Mouse (Mus musculus) right cerebral cortex, postnatal 36 days (tissue): ENCODE data around the gene Trp53tg5.
A peak's percentile ranks its signal among the peaks of the same experiment; 100 is the strongest.

Experiments
- DNase-seq, 2 experiments: peaks; one replicate each; pipeline ENCODE4 v3.0.0; 2022; ENCODE audit warnings: low spot score in 2 of 2, mixed read lengths in 1 of 2

Gene Trp53tg5

DNA sequence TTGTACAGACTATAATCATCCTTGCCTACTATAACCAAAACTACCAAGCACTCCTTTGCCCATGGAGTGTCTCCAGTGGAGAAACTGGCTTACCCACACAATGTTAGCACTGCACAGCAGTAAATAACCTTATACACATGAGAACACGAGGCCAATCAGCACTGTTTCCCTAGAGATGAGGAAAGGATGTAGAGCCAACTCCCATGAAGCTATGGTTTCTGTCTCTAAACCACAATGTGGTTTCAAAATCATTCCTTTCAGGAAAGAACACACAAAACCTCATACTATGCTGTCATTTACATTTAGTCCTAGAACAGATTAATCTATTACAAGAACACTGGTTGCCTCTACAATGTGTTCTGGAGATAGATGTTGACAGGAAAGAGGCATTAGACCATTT is 22.8 kb upstream of the Trp53tg5 start:
- no peak for DNase-seq

DNA sequence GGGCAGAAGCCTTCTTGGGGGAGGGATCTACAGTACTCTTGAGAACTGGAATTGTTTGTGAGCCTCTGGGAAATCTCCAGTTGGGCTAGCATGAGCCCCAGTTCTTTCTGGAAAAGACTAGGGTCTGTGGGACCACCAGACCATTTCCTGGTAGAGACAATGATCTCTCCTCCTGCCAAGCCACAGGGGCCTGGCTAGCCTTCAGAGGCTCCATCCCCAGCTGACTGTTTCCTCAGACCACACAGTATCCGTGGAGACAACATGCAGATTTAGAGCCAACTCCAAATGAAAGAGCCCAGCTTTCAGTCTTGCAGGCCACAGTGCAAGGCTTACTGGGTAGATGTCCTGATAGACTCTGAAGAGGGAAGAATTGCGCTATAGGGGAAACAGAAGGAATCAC is 20.6 kb upstream of the Trp53tg5 start:
- DNase-seq: no peak

DNA sequence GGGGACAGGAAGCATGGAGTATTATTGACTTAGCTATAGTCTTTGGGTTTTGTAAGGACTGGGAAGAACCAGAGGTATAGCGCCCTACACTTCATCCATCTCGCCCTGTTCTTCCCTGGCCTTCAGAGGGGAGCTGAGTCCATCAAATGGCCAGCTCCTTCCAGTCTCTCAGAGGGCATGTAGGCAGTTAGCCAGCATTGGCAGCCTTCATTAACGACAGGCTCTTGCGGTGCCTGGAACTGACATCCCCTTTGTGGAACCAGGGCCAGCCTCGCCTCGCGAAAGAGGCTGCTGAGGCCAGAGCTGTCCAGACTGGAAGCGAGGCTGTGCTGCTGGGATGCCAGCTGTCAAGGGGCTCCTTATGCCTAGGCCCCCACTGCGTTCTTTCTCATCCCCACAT is 14.3 kb upstream of the Trp53tg5 start:
- no peak for DNase-seq

DNA sequence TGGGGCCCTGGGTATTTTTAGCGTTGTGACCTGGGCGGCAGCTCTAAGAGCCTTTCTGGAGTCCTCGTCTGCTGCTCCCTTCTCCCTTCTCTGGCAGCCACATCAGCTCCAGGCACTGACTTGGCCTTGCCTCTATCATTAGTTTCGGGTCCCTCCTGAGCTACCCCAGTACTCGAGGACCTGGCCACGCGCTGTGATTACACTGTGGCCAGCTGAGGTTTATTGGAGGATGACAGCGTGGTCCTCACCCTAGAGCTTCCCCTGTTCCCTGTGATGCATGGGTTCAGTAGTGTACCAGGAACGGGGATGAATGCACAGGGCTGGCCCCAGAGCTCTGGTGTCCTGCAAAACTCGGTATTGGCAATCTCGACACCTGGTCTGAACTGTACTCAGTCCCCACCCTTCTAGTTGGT is 13.6 kb upstream of the Trp53tg5 start:
- DNase-seq: no peak

DNA sequence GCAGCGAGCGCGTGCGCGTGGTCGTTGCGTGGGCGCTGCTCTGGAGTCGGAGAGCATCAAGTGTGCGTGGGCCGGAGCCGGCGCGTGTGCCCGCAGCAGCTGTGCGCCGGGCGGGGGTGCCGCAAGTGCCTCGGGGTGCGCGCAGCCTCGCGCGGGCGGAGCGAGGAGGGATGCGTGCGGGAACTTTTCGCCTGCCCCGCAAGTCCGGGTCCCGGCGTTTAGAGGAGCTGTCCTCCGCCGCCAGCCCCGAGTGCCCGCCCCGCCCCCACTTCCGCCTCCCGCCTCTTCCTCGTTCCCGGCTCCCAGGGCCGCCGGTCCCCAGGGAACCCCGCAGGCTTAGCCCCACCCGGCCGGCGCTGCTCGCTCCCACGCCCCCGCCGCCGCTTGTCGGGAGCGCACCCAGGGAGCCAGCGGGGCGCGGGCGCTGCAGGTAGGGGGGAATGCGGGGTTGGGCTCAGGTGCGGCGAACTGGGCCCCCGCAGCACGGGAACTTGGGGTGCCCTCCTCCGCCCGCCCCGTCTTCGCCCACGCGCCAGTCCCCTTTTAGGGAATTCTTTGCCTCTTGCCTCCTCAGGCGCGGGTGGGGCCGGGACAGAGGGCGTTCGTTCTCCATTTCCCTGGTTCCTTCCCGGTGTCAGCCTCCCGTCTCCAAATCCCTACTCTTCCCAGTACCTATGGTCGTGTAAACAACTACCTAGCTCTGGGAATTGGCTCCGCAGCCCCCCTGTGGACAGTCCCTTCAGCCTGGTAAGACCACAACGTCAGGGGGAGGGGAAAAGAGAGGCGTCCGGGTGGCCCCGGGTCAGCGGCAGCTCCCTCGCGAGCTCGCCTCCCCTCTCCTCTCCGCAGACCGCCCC is 13.0 kb upstream of the Trp53tg5 start:
- peak; percentile 80 to 86 for DNase-seq

DNA sequence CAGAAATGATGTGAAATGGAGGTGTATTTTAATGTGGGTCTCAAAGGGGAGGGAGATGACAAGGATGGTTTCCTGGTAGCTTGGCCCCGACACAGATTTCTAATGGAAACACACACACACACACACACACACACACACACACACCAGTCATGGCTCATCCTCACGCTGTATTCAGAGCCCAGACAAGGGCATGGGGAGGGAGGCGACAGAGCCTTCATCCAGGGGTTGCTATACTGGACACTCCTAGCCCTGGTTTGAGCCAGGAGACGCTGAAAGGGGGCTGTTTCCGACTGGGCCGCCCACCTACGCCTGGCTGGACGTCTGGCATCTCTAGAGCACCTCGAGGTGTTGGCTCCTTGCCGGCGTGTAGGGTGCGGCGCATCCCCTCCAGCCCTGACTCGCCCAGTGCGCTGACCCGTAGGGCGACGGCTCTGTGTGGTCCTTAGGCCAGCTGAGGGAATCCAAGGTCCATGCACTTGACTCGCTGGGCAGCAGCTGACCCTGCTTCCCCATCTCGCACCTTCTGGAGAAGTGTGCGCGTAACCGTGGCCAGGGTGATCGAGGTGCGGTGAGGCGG is 12.2 kb upstream of the Trp53tg5 start, which contains the start of gene Dbndd2:
Dbndd2 (plus strand) TSS at position 426 of the 577 bp plus-strand sequence.
- peak in 1 of 2 experiments; percentile 43 for DNase-seq

DNA sequence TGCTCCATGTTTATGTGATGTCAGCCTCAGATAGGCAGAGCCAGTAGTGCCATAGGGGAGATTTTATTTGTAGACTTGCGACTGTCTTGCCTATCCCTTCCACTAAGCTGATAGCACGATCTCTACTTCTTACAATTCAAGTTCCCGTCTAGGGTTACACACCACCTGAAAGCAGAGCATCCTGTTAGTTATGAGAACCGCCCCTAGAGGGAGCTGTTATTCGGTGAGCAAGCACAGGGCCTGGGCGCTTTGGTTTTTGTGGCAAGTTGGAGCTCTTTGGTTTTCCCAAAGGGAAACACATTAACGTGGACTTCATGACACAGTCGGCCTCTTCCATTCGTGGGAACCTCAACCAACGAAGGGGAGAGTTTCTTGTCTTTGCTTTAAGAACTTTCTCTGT is 3.3 kb downstream of the Trp53tg5 start:
- no peak for DNase-seq

DNA sequence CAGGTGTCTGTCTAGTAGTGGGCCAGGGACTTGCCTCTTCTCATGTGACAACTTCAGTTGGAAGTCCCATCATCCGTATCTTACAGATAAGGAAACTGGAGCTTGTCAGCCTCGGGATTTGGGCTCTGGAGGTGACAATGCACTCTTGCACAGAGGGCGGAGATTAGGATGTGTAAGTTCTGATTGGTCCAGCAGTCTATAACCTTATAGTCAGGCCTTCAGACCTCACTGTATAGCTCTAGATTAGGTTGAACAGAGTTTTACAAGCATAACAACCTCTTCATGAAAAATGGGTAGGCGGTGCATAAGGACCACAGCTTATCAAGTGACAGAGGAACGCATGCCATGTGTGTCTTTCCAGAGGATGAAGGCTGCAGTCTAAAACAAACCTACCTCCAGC is 6.7 kb downstream of the Trp53tg5 start:
- DNase-seq: no peak

DNA sequence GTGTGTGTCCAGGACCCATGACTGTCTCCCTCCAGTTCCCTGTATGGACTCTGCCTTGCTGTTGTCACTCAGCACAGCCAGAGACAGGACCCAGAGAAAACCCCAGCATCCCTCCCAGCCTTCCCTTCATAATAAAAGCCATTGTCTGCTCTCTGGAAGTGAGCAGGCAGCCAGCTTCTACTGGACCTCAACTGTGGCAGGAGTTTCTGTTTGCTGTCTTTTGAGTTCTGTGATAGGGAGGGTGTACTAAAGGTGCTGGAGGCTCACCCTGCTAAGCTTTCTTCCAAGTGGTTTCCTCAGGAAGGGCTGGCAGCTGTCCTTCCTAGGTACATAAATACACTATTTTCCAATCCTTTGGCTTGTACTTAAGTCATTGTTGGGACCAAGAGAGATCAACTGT is 8.4 kb downstream of the Trp53tg5 start:
- no peak for DNase-seq

DNA sequence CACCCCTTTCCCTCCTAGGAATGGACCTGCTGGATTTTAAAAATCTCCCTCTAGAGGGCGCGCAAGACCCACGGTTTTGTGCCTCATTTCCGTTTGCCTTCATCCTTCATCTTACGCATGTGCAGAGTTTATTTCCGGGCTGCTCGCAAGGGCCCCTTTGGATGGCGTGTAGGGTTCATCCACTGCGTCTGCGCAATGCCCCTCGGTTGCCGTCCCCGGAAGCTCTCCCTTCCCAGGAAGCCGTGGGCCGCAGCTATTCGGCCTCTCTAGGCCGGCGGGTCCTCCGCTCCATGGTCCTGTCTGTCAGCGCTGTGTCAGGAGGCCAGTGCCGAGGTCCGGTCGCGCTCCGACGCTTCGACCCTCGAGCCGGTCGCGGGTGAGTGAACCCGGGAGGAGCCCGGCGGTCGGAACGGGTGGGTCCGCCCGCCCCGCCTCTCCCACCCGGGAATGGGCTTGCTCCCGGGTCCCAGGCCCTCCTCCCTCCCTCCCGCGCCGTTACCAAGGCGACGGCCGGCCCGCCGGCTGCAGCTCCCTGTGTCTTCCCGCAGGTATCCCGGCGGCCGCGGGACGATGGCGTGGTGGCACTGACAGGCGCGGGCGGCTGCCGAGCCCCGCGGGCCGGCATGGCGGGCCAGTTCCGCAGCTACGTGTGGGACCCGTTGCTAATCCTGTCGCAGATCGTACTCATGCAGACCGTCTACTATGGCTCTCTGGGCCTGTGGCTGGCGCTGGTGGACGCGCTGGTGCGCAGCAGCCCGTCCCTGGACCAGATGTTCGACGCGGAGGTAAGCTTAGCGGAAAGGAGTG is 12.6 kb downstream of the Trp53tg5 start, which contains the start of gene Gm20458:
Gm20458 (plus strand) TSS at position 223 of the 807 bp plus-strand sequence.
- peak; percentile 96 to 98 for DNase-seq

DNA sequence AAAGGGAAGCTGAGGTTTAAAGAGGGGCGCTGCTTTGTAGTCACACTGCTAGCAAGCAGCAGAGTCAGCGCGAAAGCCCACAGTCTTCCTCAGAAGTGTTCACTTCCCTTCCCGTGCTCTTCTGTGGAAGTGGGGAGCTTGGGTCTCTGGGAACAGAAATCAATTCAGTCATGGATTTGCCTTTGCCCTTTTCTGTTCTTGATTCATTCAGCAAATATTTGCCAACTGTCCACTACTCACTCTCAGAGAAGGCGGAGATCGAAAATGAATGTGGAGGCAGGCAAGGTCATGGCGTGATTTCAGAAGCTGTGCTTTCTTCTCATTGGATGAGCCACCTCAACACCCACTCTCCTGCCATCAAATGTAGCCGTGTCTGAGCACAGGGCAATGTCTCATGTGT is 15.0 kb downstream of the Trp53tg5 start:
- DNase-seq: no peak

DNA sequence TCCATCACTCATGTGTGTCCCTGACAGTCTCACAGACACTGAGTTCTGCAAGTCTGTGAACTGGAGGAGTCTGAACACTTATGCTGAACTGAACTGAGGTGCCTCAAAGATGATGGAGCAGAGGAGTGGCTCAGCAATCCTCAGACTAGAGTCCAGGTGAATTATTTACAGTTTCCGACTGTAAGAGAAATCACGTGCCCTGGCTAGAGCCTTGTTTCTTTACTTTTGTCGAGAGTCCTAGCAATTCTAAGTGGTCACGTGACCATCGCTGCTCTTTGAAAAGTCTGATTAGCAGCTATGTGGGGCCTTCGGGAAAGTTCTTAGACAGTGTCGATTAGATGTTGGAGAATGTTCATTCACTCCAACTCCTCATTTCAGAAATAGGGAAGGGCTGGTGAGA is 15.6 kb downstream of the Trp53tg5 start:
- DNase-seq: no peak

DNA sequence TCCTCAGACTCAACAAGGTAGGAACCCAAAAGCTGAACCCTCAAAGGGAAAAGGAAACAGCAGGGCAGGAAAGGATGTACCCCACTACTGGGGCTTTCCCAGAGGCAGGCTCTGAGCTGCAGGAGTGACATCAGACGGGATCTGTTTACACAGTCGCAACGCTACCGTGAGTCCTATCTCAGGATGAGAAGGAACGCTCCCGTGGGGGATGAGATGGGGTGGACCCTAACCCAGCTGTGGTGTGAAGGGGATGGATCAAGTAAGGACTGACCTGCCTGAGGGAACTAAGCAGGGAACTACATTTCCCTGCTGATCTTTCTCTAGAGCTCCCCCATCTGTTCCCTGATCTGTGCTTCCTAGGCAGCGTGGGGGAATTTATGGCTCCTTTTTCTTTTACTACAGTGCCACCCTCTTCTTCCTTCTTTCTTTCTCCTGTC is 16.6 kb downstream of the Trp53tg5 start, which contains the start of gene Sys1:
Sys1 (plus strand) TSS at position 101 of the 437 bp plus-strand sequence.
- DNase-seq: no peak

DNA sequence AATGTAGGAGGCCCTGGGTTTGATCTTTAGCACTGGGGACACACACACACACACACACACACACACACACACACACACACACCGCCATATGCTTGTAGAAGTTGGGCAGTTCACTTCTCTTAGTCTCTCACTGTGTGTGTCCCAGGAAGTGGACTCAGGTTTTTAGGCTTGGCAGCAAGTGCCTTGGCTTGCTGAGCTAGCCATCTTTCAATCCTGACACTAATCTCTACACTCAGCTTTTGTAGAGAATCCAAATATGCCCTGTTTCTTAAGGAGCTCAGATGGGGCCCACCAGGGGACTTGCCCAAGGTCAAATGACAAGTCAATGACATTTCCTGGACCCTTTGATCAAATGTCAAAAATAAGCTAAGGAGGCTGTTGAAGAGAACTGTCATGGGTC is 17.1 kb downstream of the Trp53tg5 start:
- DNase-seq: no peak

DNA sequence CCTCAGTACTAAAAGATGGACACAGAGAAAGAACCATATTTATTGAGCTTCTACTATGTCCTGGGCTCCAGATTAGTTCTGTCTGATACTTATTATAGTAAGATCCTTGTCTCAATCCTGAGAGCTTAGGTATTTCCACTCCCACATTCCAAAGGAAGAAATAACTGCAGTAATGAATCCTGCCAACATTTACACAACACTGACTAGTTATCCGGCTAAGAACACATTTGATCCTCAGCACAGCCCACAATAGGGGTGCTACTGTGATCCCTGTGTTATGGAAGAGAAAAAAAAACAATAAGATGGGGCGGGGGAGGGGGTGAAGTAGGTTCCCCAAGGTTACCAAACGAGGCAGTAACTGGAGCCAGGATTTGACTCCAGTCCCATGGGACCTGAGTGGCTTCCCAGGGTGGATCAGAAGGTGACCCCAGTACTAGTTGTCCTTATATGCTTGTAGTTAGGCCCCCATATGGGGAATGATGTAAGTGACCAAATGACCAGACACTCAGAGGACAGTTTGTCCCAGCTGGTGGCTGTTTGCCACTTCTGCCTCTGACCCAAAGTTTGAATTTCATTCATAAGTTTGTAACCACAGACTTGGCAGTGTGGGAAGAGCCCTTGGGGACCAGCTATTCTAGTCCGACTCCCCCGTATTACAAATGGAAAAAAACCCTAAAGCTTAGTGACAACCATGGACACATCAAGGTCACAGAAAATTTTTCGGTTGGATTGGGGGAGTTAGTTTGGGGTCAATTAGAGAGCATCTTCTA is 17.9 kb downstream of the Trp53tg5 start:
- DNase-seq: no peak

DNA sequence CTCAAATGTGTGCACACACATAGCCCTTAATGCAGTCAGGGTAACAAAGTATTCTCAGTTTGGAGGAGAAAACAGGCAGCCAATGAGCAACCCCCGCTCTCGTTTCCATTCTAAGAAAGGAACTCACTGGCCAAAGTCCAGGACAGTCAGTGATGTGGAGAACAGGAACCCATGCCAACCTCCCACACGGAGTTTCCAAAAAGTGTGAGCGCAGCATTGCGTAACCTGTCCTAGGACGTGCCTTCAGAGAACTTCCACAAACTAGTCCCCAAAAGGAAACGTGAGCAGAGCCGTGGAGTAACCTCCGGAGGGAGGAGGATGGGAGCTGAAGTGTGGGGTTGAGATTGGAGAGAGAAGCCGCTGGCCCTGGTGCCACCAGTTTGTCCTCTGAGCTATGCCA is 18.7 kb downstream of the Trp53tg5 start:
- peak; percentile 79 to 90 for DNase-seq

DNA sequence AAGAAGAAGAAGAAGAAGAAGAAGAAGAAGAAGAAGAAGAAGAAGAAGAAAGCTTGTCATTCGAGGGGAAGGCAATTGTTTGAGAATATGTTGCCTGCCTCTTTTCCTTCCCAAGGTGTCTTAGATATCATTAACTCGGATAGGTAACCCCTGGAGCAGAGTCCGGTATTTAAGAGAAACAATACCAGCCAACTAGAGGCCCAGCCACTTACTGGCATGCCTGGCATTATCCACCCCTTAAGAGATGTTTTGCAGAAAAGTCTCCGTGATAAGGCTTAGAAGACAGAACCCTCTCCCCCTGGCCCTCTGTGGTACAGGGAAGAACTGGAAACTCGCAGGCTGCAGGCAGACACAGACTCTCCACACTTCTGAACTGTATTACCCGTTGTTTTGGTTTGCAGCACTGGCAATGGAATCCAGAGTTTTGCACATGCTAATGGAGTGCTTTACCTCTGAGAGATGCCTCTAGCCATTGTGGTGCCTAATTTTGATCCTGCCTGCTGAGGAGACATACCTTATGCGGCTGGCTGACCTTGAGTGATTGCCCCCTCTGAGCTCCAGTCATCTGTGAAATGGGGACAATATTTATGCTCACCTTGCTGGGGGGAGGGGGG is 19.5 kb downstream of the Trp53tg5 start:
- DNase-seq: no peak

DNA sequence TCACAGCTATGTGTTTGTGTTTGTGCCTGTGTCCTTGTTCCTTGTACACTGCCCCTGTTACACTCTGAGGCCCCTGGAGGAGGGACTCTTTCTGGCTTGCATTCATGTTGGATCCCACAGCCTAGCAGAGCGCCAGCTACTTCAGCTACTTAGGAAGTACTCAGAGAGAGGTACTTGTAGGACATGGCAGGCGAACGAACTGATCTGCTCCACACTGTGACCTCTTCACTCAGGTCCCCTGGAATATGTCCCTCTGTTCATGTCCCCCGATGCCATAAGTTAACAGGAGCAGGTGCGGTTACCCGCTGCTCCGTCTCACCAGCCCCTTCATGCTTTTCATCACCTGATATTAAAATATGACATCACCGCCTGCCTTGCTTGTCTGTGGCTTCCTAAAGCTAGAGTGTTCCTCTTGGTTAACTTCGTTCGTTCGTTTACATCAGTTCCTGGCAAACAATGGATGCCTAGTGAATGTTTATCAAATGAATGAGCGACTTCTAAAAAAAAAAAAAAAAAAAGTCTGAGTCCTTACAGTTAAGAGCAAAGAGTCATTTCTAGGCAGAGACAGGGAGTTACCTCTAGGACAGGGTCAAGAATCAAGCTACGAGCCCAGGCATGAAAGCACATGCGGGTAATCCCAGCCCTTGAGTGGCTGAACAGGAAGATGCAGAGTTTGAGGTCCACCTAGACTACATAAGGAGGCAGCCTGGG is 20.3 kb downstream of the Trp53tg5 start:
- DNase-seq: no peak

DNA sequence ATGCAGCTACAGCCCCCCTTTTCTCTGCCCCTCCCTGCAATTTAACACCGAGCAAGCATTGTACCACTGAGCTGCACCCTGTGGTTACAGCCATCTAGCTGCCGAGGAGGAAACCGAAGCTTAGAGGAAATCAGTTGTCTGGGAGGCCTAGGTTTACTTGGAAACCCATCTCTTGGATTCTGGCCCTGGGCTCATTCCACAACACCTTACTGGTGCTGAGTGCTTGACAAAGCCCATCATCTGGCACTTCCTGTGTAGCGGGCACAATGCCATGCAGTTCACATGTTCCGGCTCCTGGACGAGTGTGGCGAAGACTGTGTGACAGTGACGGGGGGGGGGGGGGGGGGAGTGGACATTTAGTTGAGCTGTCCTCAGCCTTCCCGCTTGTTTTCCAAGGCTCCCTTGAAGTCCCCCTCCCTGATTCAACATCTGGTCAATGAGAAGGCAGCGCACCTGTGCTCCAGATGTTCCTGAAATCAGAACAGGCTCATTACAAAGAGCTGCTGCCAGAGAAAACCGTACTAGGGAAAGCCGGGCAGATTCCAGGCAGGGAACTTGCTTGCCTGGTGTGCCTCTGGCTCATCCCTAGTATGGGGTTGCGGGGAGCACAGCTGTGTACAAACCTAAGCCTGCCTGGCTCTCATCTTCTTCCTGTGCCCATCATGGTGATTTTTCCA is 21.4 kb downstream of the Trp53tg5 start:
- no peak for DNase-seq
